Mouse (Mus musculus) spleen, postnatal 10 days (tissue): ENCODE results near the gene Cfap54.
A peak's percentile ranks its signal among the peaks of the same experiment; 100 is the strongest.

Source experiments
- DNase-seq, 2 experiments: peaks; one replicate each; pipeline ENCODE4 v3.0.0; 2021 to 2022; ENCODE audit warnings: low spot score in 2 of 2

The Cfap54 gene

DNA sequence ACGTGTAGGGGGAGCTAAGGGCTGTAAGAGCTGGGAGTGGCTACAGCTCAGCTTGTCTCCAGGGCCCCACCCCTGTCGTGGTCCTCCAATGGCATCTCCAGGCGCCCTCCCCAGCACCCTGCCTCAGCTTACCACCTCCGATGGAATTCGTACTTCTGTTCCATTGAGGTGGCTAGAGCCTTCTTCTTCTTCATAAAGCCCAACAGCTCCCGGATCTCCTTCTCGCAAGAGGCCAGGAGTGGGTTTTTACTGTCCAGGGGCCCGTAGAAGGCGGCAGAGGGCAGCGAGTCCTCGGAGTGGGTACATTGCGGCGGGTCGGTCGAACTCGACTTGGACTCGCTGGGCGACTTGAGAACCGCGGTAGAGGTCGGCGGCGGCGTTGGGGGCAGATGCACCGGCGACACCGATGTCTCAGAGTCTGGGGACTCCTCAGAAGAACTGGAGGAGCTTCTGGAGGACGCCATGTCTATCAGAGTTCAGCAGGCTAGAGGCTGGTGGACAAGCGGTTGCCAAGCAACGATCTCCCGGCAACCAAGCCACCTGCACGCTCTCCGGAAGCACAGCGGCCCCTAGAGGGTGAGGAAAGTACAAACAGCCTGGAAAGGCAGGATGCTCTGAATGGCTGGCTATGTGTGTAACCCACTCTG is at the start of gene Cfap54:
TSS of gene Cfap54 (minus strand) at position 486 of the 647 bp plus-strand sequence.
- peak; percentile 84 to 96 for DNase-seq

- DNase-seq = no peak
Measured at GRCm38 (mm10) chr10:93130456-93130940, 49.1 kb upstream of the Cfap54 start.

GRCm38 (mm10) chr10:93129904-93130455 is 48.6 kb upstream of the Cfap54 start:
- no peak for DNase-seq

DNA sequence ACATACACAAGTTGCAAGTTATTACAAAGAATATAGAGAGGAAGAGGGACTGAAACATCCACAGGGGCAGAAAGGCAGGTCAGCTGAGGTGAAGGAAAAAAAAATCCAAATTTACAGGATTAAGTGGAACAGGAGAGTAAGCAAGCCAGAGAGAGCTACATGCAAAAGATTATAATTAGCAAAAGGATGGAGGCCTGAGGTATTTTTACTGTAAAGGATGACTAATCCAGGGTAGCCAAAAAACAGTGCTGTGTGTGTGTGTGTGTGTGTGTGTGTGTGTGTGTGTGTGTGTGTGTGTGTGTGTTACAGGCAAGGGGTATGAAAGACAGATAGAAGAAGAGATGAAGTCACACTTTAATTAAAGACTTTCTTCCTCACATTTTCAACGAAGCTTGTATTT is 47.9 kb upstream of the Cfap54 start:
- DNase-seq = no peak

- DNase-seq = no peak
Measured at GRCm38 (mm10) chr10:93128566-93128965, 47.1 kb upstream of the Cfap54 start.

DNA sequence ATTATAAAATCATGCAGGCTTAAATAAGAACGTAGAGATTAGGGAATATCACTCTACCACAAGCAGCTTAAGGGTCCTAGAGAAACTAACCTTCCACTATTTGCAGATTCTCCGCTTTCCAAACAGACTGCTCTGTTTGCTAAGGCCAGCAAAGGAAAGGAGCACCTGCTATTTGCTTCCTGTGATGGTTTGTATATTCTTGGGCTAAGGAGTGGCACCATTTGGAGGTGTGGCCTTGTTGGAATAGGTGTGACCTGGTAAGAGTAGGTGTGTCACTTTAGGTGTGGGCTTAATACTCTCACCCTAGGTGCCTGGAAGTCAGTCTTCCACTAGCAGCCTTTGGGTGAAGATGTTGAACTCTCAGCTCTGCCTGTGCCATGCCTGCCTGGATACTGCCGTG is 44.6 kb upstream of the Cfap54 start:
- no peak for DNase-seq

- peak; percentile 53 to 75 for DNase-seq
Measured at GRCm38 (mm10) chr10:93123957-93124613, 42.7 kb upstream of the Cfap54 start.

GRCm38 (mm10) chr10:93123310-93123709 is 41.9 kb upstream of the Cfap54 start:
- no peak for DNase-seq

GRCm38 (mm10) chr10:93122399-93123184 is 41.2 kb upstream of the Cfap54 start:
- DNase-seq = no peak

- no peak for DNase-seq
Measured at GRCm38 (mm10) chr10:93121262-93121860, 39.9 kb upstream of the Cfap54 start.

- no peak for DNase-seq
Measured at GRCm38 (mm10) chr10:93119809-93120208, 38.4 kb upstream of the Cfap54 start.

- DNase-seq = no peak
Measured at GRCm38 (mm10) chr10:93116636-93117035, 35.2 kb upstream of the Cfap54 start.

GRCm38 (mm10) chr10:93115743-93116142 is 34.3 kb upstream of the Cfap54 start:
- no peak for DNase-seq

- DNase-seq = peak in 1 of 2 experiments; percentile 36
Measured at GRCm38 (mm10) chr10:93114782-93115181, 33.4 kb upstream of the Cfap54 start.

DNA sequence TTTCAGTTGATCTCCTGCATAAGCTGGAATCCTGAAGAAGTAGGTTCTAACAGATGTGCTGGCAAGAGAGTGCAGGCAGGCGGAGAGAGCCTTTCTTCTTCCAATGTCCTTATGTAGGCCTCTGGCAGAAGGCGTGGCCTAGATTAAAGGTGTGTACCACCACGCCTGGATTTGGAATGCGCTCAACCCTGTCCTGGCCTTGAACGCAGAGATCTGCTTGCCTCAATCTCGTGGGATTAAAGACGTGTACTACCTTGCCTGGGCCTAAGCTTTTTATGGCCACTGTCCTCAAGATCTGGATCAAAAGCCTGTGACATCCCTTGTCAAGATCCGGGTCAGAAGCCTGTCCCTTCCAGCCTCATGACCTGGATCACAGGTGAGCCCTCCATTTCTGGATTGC is 32.5 kb upstream of the Cfap54 start:
- DNase-seq = no peak

GRCm38 (mm10) chr10:93112021-93112420 is 30.6 kb upstream of the Cfap54 start:
- DNase-seq = no peak

DNA sequence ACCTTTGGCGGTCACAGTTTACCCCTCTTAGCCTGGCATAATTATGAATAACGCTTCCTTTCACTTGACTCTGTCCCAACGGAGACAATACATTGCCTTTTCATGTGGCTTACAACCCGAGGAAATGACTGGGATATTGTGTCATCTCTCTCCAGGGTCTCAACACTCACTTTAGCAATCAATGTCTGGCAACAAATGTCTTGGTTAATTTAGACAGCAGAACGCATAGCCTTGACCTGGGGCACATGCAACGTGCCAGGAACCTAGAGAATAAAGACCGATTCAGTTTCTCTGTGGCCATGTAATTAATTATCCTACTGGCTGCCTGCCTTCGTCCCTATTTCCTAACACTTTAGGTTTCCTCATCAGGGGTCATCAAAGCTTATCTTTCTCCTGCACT is 30.0 kb upstream of the Cfap54 start:
- DNase-seq = no peak

- DNase-seq = no peak
Measured at GRCm38 (mm10) chr10:93105358-93105757, 23.9 kb upstream of the Cfap54 start.

GRCm38 (mm10) chr10:93104357-93104756 is 22.9 kb upstream of the Cfap54 start:
- DNase-seq = no peak

- no peak for DNase-seq
Measured at GRCm38 (mm10) chr10:93103676-93104075, 22.3 kb upstream of the Cfap54 start.

DNA sequence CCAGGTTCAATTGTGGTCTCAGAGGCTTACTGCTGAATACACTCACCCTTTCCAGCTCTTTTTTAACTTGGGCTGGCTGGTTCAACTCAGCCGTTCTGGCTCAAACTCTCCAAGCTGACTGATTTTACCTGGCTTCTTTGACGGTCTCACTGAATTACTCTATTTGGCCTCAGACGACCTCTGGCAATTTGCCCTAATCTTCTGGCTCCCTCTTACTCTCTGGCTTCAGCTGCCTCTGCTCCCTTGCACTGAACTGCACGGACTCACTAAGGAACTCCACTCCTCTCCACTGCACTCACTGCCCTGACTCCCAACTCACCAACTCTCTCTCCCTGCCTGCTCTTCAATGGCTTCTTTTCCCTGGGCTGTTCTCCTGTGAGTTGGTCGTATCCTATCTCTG is 20.9 kb upstream of the Cfap54 start:
- DNase-seq = no peak
